Mouse (Mus musculus) testis, adult 2 months (tissue): ENCODE data around the gene Ascl2. TPM values are rescaled to one million over a fixed set of nuclear protein-coding genes. Genes with fewer than 3 reads are reported as not detected.
A peak's percentile ranks its signal among the peaks of the same experiment; 100 is the strongest.

Experiments used
- H3K27ac ChIP-seq: fragments of 200-500 bp; 2 replicates; pipeline ENCODE4 v1.5.1; 2012; ENCODE audit warnings: low read depth, low read length; ENCODE audit not compliant: control insufficient read depth, insufficient read depth
- H3K27me3 ChIP-seq: fragments of 200-500 bp; 2 replicates; pipeline ENCODE4 v1.6.1; 2012; ENCODE audit warnings: mild to moderate bottlenecking, low read length, moderate library complexity; ENCODE audit not compliant: control insufficient read depth, insufficient read depth
- H3K36me3 ChIP-seq: fragments of 200-500 bp; 2 replicates; pipeline ENCODE4 v1.6.1; 2012; ENCODE audit warnings: mild to moderate bottlenecking, low read length; ENCODE audit not compliant: control insufficient read depth, insufficient read depth
- H3K4me1 ChIP-seq: fragments of 200-500 bp; 2 replicates; pipeline ENCODE4 v1.6.1; 2012; ENCODE audit warnings: low read length; ENCODE audit not compliant: control insufficient read depth, insufficient read depth
- H3K4me3 ChIP-seq: fragments of 200-500 bp; 2 replicates; pipeline ENCODE4 v1.5.1; 2012; ENCODE audit warnings: low read depth, mild to moderate bottlenecking, low read length, moderate library complexity, mixed read lengths; ENCODE audit not compliant: control insufficient read depth
- CTCF ChIP-seq: fragments of 200-500 bp; IDR thresholded peaks from 2 replicates; pipeline ENCODE4 v1.5.1; 2012; ENCODE audit warnings: low read depth, mild to moderate bottlenecking, inconsistent platforms, low read length, moderate library complexity; ENCODE audit not compliant: control insufficient read depth, insufficient read depth, insufficient replicate concordance
- POLR2A ChIP-seq: fragments of 200-500 bp; IDR thresholded peaks from 2 replicates; pipeline ENCODE4 v1.6.1; 2012; ENCODE audit warnings: low read depth, mild to moderate bottlenecking, inconsistent platforms, low read length, moderate library complexity; ENCODE audit not compliant: control insufficient read depth
- polyA plus RNA-seq: library from polyadenylated mRNA; depleted of rRNA; stranded (reverse); fragments of >200 nt; gene quantifications from 2 replicates; pipeline ENCODE4 v1.2.3, GENCODE M21; 2012

Ascl2 gene
- polyA plus RNA-seq, 1 experiment = 1.2 TPM

- Histone ChIP-seq H3K27ac (no peak overlapping the region), H3K36me3 (no peaks in the 10 kb centered on the region), H3K4me3 (no peak overlapping the region), H3K4me1 (peaks cover 10% of the 10 kb centered on the region), H3K27me3 (no peaks in the 10 kb centered on the region)
- TF ChIP-seq POLR2A (no peak), CTCF (no peak)
Observed at GRCm38 (mm10) chr7:143012230-143012875, 43.3 kb upstream of the Ascl2 start.

GRCm38 (mm10) chr7:143011226-143011625 is 42.2 kb upstream of the Ascl2 start:
- no peak for TF ChIP-seq CTCF
- no peak for TF ChIP-seq POLR2A
- H3K27ac ChIP-seq = no peak overlapping the region

GRCm38 (mm10) chr7:143009996-143010395 is 40.9 kb upstream of the Ascl2 start:
- Histone ChIP-seq H3K36me3 (no peaks in the 10 kb centered on the region), H3K27me3 (no peaks in the 10 kb centered on the region), H3K4me1 (peaks cover 10% of the 10 kb centered on the region), H3K27ac (no peak overlapping the region), H3K4me3 (no peak overlapping the region)
- no peak for TF ChIP-seq CTCF
- no peak for TF ChIP-seq POLR2A

More at GRCm38 (mm10) chr7:143011226-143011625, 42.2 kb upstream of the Ascl2 start:
- H3K4me1 ChIP-seq = peaks cover 10% of the 10 kb centered on the region
- no peaks in the 10 kb centered on the region for H3K27me3 ChIP-seq
- H3K36me3 ChIP-seq = no peaks in the 10 kb centered on the region
- no peak overlapping the region for H3K4me3 ChIP-seq

GRCm38 (mm10) chr7:143008996-143009665 is 40.1 kb upstream of the Ascl2 start:
- TF ChIP-seq CTCF (no peak), POLR2A (no peak)
- no peaks in the 10 kb centered on the region for H3K36me3 ChIP-seq
- no peak overlapping the region for H3K27ac ChIP-seq
- H3K4me3 ChIP-seq = no peak overlapping the region
- H3K27me3 ChIP-seq = no peaks in the 10 kb centered on the region
- H3K4me1 ChIP-seq = peaks cover 10% of the 10 kb centered on the region

GRCm38 (mm10) chr7:143008370-143008926 is 39.4 kb upstream of the Ascl2 start:
- Histone ChIP-seq H3K4me3 (no peak overlapping the region), H3K4me1 (peaks cover 10% of the 10 kb centered on the region), H3K36me3 (no peaks in the 10 kb centered on the region), H3K27me3 (no peaks in the 10 kb centered on the region), H3K27ac (peak overlapping the region; percentile 50)
- TF ChIP-seq POLR2A (no peak), CTCF (no peak)

GRCm38 (mm10) chr7:143007599-143008369 is 38.7 kb upstream of the Ascl2 start:
- Histone ChIP-seq H3K27me3 (no peaks in the 10 kb centered on the region), H3K4me1 (peaks cover 10% of the 10 kb centered on the region), H3K36me3 (no peaks in the 10 kb centered on the region), H3K27ac (no peak overlapping the region; the same call in 1 of the 2 replicates), H3K4me3 (no peak overlapping the region)
- no peak for TF ChIP-seq POLR2A
- TF ChIP-seq CTCF = peak; percentile 87; the same call in 1 of the 2 replicates
